Mouse (Mus musculus) hematopoietic stem cell, adult 5-6 weeks (primary cell): Measurements from ENCODE around the gene Capn3. TPM values are rescaled to one million over a fixed set of nuclear protein-coding genes. Genes with fewer than 3 reads are reported as not detected.
A peak's percentile ranks its signal among the peaks of the same experiment; 100 is the strongest.

Experiments
- ATAC-seq, 2 experiments: fragments of 125-278 bp in 1 of 2; replicated peaks in 1 of 2; 2 replicates each; pipeline ENCODE4 v1.8.0; 2016 to 2017; ENCODE audit warnings: inconsistent platforms in 2 of 2, mild to moderate bottlenecking in 2 of 2, moderate number of reproducible peaks in 2 of 2, low read depth in 1 of 2, moderate TSS enrichment in 1 of 2; ENCODE audit not compliant: low FRiP score in 2 of 2, poor library complexity in 2 of 2, severe bottlenecking in 2 of 2, insufficient read depth in 1 of 2, low TSS enrichment in 1 of 2
- total RNA-seq: library from RNA; stranded (forward); fragments of 172-1452, 232-1000 nt; gene quantifications from 2 replicates; pipeline ENCODE4 v1.2.3, GENCODE M21; 2017

Capn3 gene
- total RNA-seq, 1 experiment from 2014 or later = 6.0 TPM

- peak; percentile 33 to 55; a peak in 2 of 4 replicates for ATAC-seq
Measured at GRCm38 (mm10) chr2:120469715-120470114, 13.9 kb downstream of the Capn3 start.

GRCm38 (mm10) chr2:120470856-120471255 lies 15.0 kb downstream of the Capn3 start:
- no peak for ATAC-seq

GRCm38 (mm10) chr2:120476277-120477087 lies 20.7 kb downstream of the Capn3 start:
- no peak for ATAC-seq

GRCm38 (mm10) chr2:120478600-120478999 lies 22.8 kb downstream of the Capn3 start:
- peak; percentile 75 for ATAC-seq

GRCm38 (mm10) chr2:120481921-120482320 lies 26.1 kb downstream of the Capn3 start:
- ATAC-seq = no peak

GRCm38 (mm10) chr2:120482506-120483389 lies 26.9 kb downstream of the Capn3 start:
- no peak for ATAC-seq

GRCm38 (mm10) chr2:120484241-120484640 lies 28.4 kb downstream of the Capn3 start:
- no peak; a peak in 1 of 4 replicates for ATAC-seq

GRCm38 (mm10) chr2:120493254-120493653 lies 37.4 kb downstream of the Capn3 start:
- no peak for ATAC-seq

GRCm38 (mm10) chr2:120496511-120496910 lies 40.7 kb downstream of the Capn3 start:
- ATAC-seq = no peak

GRCm38 (mm10) chr2:120499971-120500471 lies 44.2 kb downstream of the Capn3 start:
- ATAC-seq = peak; percentile 82 to 88

GRCm38 (mm10) chr2:120501136-120501918 lies 45.5 kb downstream of the Capn3 start:
- ATAC-seq = no peak

GRCm38 (mm10) chr2:120501931-120502604 lies 46.2 kb downstream of the Capn3 start:
- no peak for ATAC-seq

GRCm38 (mm10) chr2:120502605-120502990 lies 46.8 kb downstream of the Capn3 start:
- no peak for ATAC-seq

GRCm38 (mm10) chr2:120503094-120503493 lies 47.3 kb downstream of the Capn3 start:
- ATAC-seq = no peak

- ATAC-seq = no peak
Measured at GRCm38 (mm10) chr2:120503992-120504391, 48.2 kb downstream of the Capn3 start.

GRCm38 (mm10) chr2:120514181-120514580 lies 58.4 kb downstream of the Capn3 start:
- no peak for ATAC-seq
